Mouse (Mus musculus): Measurements from ENCODE around the gene Exosc5. TPM values are rescaled to one million over a fixed set of nuclear protein-coding genes. Genes with fewer than 3 reads are reported as not detected.

Exosc5 gene
- 64.7 TPM for polyA plus RNA-seq (2017; shearing (Covaris generic))

GRCm38 (mm10) chr7:25658657-25659472 is at the start of gene Exosc5, which contains the start of gene Bckdha:
Gene Exosc5, plus strand, starts transcription at chr7:25659164.
Gene Bckdha, minus strand, starts transcription at chr7:25658981.

GRCm38 (mm10) chr7:25615706-25616011 is 43.3 kb upstream of the Exosc5 start, which contains the start of gene Erich4:
Gene Erich4, minus strand, starts transcription at chr7:25615892.

GRCm38 (mm10) chr7:25618865-25619721 is 39.9 kb upstream of the Exosc5 start, which contains the start of gene Dmac2:
Gene Dmac2, plus strand, starts transcription at chr7:25619414.

GRCm38 (mm10) chr7:25626509-25627430 is 32.2 kb upstream of the Exosc5 start, which contains the start of gene B3gnt8:
Gene B3gnt8, plus strand, starts transcription at chr7:25626654.

GRCm38 (mm10) chr7:25674719-25675300 is 15.8 kb downstream of the Exosc5 start, which contains the start of gene Tmem91:
Gene Tmem91, minus strand, starts transcription at chr7:25675166.

GRCm38 (mm10) chr7:25680514-25681258 is 21.7 kb downstream of the Exosc5 start, which contains the start of gene B9d2:
Gene B9d2, plus strand, starts transcription at chr7:25680780.

GRCm38 (mm10) chr7:25686680-25687531 is 27.9 kb downstream of the Exosc5 start, which contains the start of gene Tgfb1:
Gene Tgfb1, plus strand, starts transcription at chr7:25687002.

GRCm38 (mm10) chr7:25718788-25719417 is 59.9 kb downstream of the Exosc5 start, which contains the start of gene Ccdc97:
Gene Ccdc97, minus strand, starts transcription at chr7:25719088.

Other genes starting within 250 kb of the Exosc5 start
- not detected for gene Cxcl17, start 246.3 kb upstream of the Exosc5 start, polyA plus RNA-seq (2017; shearing (Covaris generic))
- gene Ceacam1, start 181.6 kb upstream of the Exosc5 start, polyA plus RNA-seq (2017; shearing (Covaris generic)), result 0.40 TPM
- gene Ceacam2, start 119.3 kb upstream of the Exosc5 start, polyA plus RNA-seq (2017; shearing (Covaris generic)), result not detected
- not detected for gene Erich4, start 43.3 kb upstream of the Exosc5 start, polyA plus RNA-seq (2017; shearing (Covaris generic))
- gene Dmac2, start 39.8 kb upstream of the Exosc5 start, polyA plus RNA-seq (2017; shearing (Covaris generic)), result 91.4 TPM
- 0.49 TPM for gene B3gnt8, start 32.5 kb upstream of the Exosc5 start, polyA plus RNA-seq (2017; shearing (Covaris generic))
- 36.7 TPM for gene Bckdha, start 183 bp upstream of the Exosc5 start, polyA plus RNA-seq (2017; shearing (Covaris generic))
- gene Tmem91, start 16.0 kb downstream of the Exosc5 start, polyA plus RNA-seq (2017; shearing (Covaris generic)), result 2.7 TPM
- gene B9d2, start 21.6 kb downstream of the Exosc5 start, polyA plus RNA-seq (2017; shearing (Covaris generic)), result 23.7 TPM
- 114 TPM for gene Tgfb1, start 27.8 kb downstream of the Exosc5 start, polyA plus RNA-seq (2017; shearing (Covaris generic))
- 52.1 TPM for gene Ccdc97, start 59.9 kb downstream of the Exosc5 start, polyA plus RNA-seq (2017; shearing (Covaris generic))
- 104 TPM for gene Hnrnpul1, start 95.6 kb downstream of the Exosc5 start, polyA plus RNA-seq (2017; shearing (Covaris generic))
- gene Axl, start 129.5 kb downstream of the Exosc5 start, polyA plus RNA-seq (2017; shearing (Covaris generic)), result 0.80 TPM
- gene Cyp2s1, start 157.7 kb downstream of the Exosc5 start, polyA plus RNA-seq (2017; shearing (Covaris generic)), result 14.6 TPM
- not detected for gene Cyp2b10, start 238.5 kb downstream of the Exosc5 start, polyA plus RNA-seq (2017; shearing (Covaris generic))